ENCODE assay signal across 8 mouse cellular contexts in genomic region chr13:30136243-30136922, GRCm38 (mm10). TPM values are rescaled to one million over a fixed set of nuclear protein-coding genes. Genes with fewer than 3 reads are reported as not detected.
DNase-seq lines count a peak whose midpoint lies in the region; ATAC-seq and TF ChIP-seq lines count a peak whose summit lies in the region.

Mboat1 (plus strand) TSS chr13:30136489.

- no peak within 1 kb of the TSS for H3K27ac ChIP-seq in forebrain, postnatal 0 days (ENCODE audit: low read depth, low read length)
- peak within 1 kb of the TSS; percentile 64 for H3K27ac ChIP-seq in layer of hippocampus, adult 2 months
- H3K27ac ChIP-seq in neural tube, embryonic 14.5 days (ENCODE audit: low read depth, low read length), result no peak within 1 kb of the TSS

- no peaks in the 10 kb centered on the region for H3K9me3 ChIP-seq in forebrain, postnatal 0 days (ENCODE audit: low read length)
- H3K9me3 ChIP-seq in neural tube, embryonic 14.5 days (ENCODE audit: control insufficient read depth, low read length), result no peaks in the 10 kb centered on the region

- 0 out of 2 replicates have a peak, but pooled peaks have one; percentile 38 for TF ChIP-seq POLR2A in lung, adult 2 months (IDR thresholded peaks at IDR 0.05; ENCODE audit: borderline replicate concordance, extremely low read depth, low read depth, low read length)

- H3K36me3 ChIP-seq in forebrain, postnatal 0 days (ENCODE audit: insufficient read depth), result no peaks in the 10 kb centered on the region
- H3K36me3 ChIP-seq in neural tube, embryonic 14.5 days (ENCODE audit: control insufficient read depth, insufficient read depth, low read length), result no peaks in the 10 kb centered on the region

- H3K4me2 ChIP-seq in forebrain, postnatal 0 days (ENCODE audit: low read depth), result peak within 1 kb of the TSS; percentile 83
- peak within 1 kb of the TSS; percentile 99 for H3K4me2 ChIP-seq in neural tube, embryonic 14.5 days (ENCODE audit: low read depth, low read length)

- H3K27me3 ChIP-seq in forebrain, postnatal 0 days (ENCODE audit: insufficient read depth, low read length), result no peaks in the 10 kb centered on the region
- H3K27me3 ChIP-seq in neural tube, embryonic 14.5 days (ENCODE audit: control insufficient read depth, insufficient read depth, low read length), result peaks cover 7% of the 10 kb centered on the region; the same call in 1 of the 2 replicates

- WGBS in forebrain, postnatal 0 days, result under 1% methylated on average over 51 of the region's 55 CpGs
- under 1% methylated on average over 55 of the region's 55 CpGs for WGBS in lung, adult 2 months
- under 1% methylated on average over 52 of the region's 55 CpGs for WGBS in neural tube, embryonic 14.5 days

- H3K9ac ChIP-seq in forebrain, postnatal 0 days, result peak within 1 kb of the TSS; percentile 70
- H3K9ac ChIP-seq in neural tube, embryonic 14.5 days (replicated peaks; ENCODE audit: low read depth, low read length), result peak within 1 kb of the TSS; percentile 74

- H3K4me1 ChIP-seq in forebrain, postnatal 0 days (ENCODE audit: insufficient read depth), result no peaks in the 10 kb centered on the region
- H3K4me1 ChIP-seq in lung, adult 2 months (ENCODE audit: control insufficient read depth, insufficient read depth, low read length), result no peaks in the 10 kb centered on the region; the same call in 1 of the 2 replicates
- H3K4me1 ChIP-seq in neural tube, embryonic 14.5 days (ENCODE audit: control insufficient read depth, insufficient read depth, low read length), result no peaks in the 10 kb centered on the region

- peak; percentile 93 for ATAC-seq in forebrain, postnatal 0 days
- ATAC-seq in neural tube, embryonic 14.5 days (ENCODE audit: low read depth), result peak; percentile 94

- DNase-seq in ES-CJ7 (ENCODE audit: low read depth, low spot score), result peak; percentile 23
- DNase-seq in cerebellum, adult 18-20 months, result peak; percentile 42 to 57
- peak; percentile 65 for DNase-seq in forebrain, postnatal 0 days
- peak; percentile 81 for DNase-seq in heart, postnatal 4 days
- DNase-seq in layer of hippocampus, adult 2 months (ENCODE audit: low spot score in 2 of 2), result peak; percentile 26 to 57
- peak; percentile 76 for DNase-seq in lung, adult 2 months
- DNase-seq in testis, postnatal 10 days (ENCODE audit: low spot score), result peak; percentile 77

- H3K4me3 ChIP-seq in forebrain, postnatal 0 days (ENCODE audit: low read depth, low read length), result peak within 1 kb of the TSS; percentile 66
- H3K4me3 ChIP-seq in layer of hippocampus, adult 2 months, result peak within 1 kb of the TSS; percentile 68
- peak within 1 kb of the TSS; percentile 64 for H3K4me3 ChIP-seq in lung, adult 2 months (replicated peaks; ENCODE audit: extremely low read depth, low read depth, low read length)
- H3K4me3 ChIP-seq in neural tube, embryonic 14.5 days (ENCODE audit: low read depth, low read length), result peak within 1 kb of the TSS; percentile 65

- TF ChIP-seq CTCF in forebrain, postnatal 0 days (IDR thresholded peaks at IDR 0.05; ENCODE audit: low read depth), result no peak
- peak; percentile 19 for TF ChIP-seq CTCF in layer of hippocampus, adult 2 months (conservative IDR thresholded peaks at IDR 0.05)
- no peak for TF ChIP-seq CTCF in lung, adult 2 months (IDR thresholded peaks at IDR 0.05; ENCODE audit: insufficient read depth, low read length)

RNA-seq across cellular contexts. Expression of gene Mboat1, which starts in this region (rescaled TPM):
- 2.4 and 3.8 TPM in 2 replicates for total RNA-seq in forebrain, postnatal 0 days (2014; rRNA removed)
- polyA plus RNA-seq in forebrain, postnatal 0 days (2015; fragmentation: Nextera tagmentation; extraction: Ambion mirVana), result 3.4 and 3.5 TPM in 2 replicates
- total RNA-seq in heart, postnatal 4 days (2021), result 1 to 10 TPM; 1.6 to 2.2 TPM
- total RNA-seq in layer of hippocampus, adult 2 months (2021), result 1 to 10 TPM; 1.5 to 2.2 TPM
- 7.0 and 7.5 TPM in 2 replicates for polyA plus RNA-seq in lung, adult 2 months (2012; rRNA removed)
- 1.4 and 2.3 TPM in 2 replicates for polyA plus RNA-seq in neural tube, embryonic 14.5 days (2014; fragmentation: Nextera tagmentation; extraction: Ambion mirVana)

Comparison
In these comparisons a context has a peak if more than half of its experiments do, and no peak if none do; other contexts are left out.
1. DNase-seq: peak in every context shown above with its lines; median percentile 81 in heart, postnatal 4 days; 77 in testis, postnatal 10 days; 76 in lung, adult 2 months; 65 in forebrain, postnatal 0 days; 50 in cerebellum, adult 18-20 months; 42 in layer of hippocampus, adult 2 months; 23 in ES-CJ7.